Mouse (Mus musculus) liver, postnatal 0 days (tissue): ENCODE data around the gene Btbd9.

Source experiments
- CTCF ChIP-seq: sonication (generic); IDR thresholded peaks from 2 replicates; pipeline ENCODE4 v1.5.1; 2016; ENCODE audit warnings: antibody characterized with exemption, low read depth
- EP300 ChIP-seq: IDR thresholded peaks from 2 replicates; pipeline ENCODE4 v1.6.1; 2016; ENCODE audit warnings: antibody characterized with exemption, low read depth, mild to moderate bottlenecking

- TF ChIP-seq CTCF (no peak), EP300 (no peak)
Measured at GRCm38 (mm10) chr17:30296069-30296468, 280.2 kb downstream of the Btbd9 start.
